Mouse (Mus musculus) neural tube, embryonic 13.5 days (tissue): ENCODE measurements around the gene Armc8. TPM values are rescaled to one million over a fixed set of nuclear protein-coding genes. Genes with fewer than 3 reads are reported as not detected.

Experiments used
- ATAC-seq: fragments of 200-750 bp; cut with Nextera tagmentation; 2 replicates; pipeline ENCODE4 v1.8.0; 2017; ENCODE audit warnings: low read depth, mild to moderate bottlenecking, moderate TSS enrichment, moderate library complexity
- H3K27ac ChIP-seq: fragments of 300-500 bp; sonication (generic); replicated peaks from 2 replicates; pipeline ENCODE4 v1.5.1; 2015; ENCODE audit warnings: moderate library complexity, mild to moderate bottlenecking, inconsistent platforms
- H3K27me3 ChIP-seq: fragments of 300-500 bp; sonication (generic); 2 replicates; pipeline ENCODE4 v1.6.1; 2015; ENCODE audit warnings: mild to moderate bottlenecking, inconsistent platforms
- H3K36me3 ChIP-seq: fragments of 300-500 bp; sonication (generic); 2 replicates; pipeline ENCODE4 v1.6.1; 2015; ENCODE audit warnings: mild to moderate bottlenecking, inconsistent platforms
- H3K4me1 ChIP-seq: fragments of 300-500 bp; sonication (generic); replicated peaks from 2 replicates; pipeline ENCODE4 v1.6.1; 2015; ENCODE audit warnings: inconsistent platforms
- H3K4me2 ChIP-seq: fragments of 300-500 bp; sonication (generic); 2 replicates; pipeline ENCODE4 v1.6.1; 2015; ENCODE audit warnings: inconsistent platforms, mild to moderate bottlenecking, moderate library complexity
- H3K4me3 ChIP-seq: fragments of 300-500 bp; sonication (generic); 2 replicates; pipeline ENCODE4 v1.5.1; 2015; ENCODE audit warnings: mild to moderate bottlenecking, inconsistent platforms
- H3K9ac ChIP-seq: fragments of 300-500 bp; sonication (generic); 2 replicates; pipeline ENCODE4 v1.6.1; 2015; ENCODE audit warnings: moderate library complexity, mild to moderate bottlenecking, inconsistent platforms
- H3K9me3 ChIP-seq: fragments of 300-500 bp; sonication (generic); 2 replicates; pipeline ENCODE4 v1.6.1; 2016; ENCODE audit warnings: inconsistent platforms
- WGBS: fragments of 180-500 bp; shearing (Covaris S2); methylation state at CpG from one replicate; pipeline ENCODE4 v1.1.7; 2015; 5-methylcytosine and 5-hydroxymethylcytosine counted together
- polyA plus RNA-seq: library from polyadenylated mRNA; unstranded; fragments of >200 nt; fragmentation: Nextera tagmentation; extraction: Ambion mirVana; gene quantifications from 2 replicates; pipeline ENCODE4 v1.2.1, GENCODE M21; 2015

Gene Armc8
- polyA plus RNA-seq, 1 experiment from 2014 or later: 60.1 TPM

GRCm38 (mm10) chr9:99559557-99559904, 9.2 kb downstream of the Armc8 start:
- Histone ChIP-seq H3K27ac (no peak overlapping the region), H3K9ac (no peak overlapping the region), H3K36me3 (no peaks in the 10 kb centered on the region), H3K4me1 (peaks cover 8% of the 10 kb centered on the region; the same call in 1 of the 2 replicates), H3K27me3 (no peaks in the 10 kb centered on the region), H3K4me3 (no peak overlapping the region), H3K9me3 (no peaks in the 10 kb centered on the region), H3K4me2 (no peak overlapping the region)
- no peak for ATAC-seq

GRCm38 (mm10) chr9:99558824-99559556, 9.7 kb downstream of the Armc8 start:
- no peak for ATAC-seq
- H3K4me2 ChIP-seq: no peak overlapping the region
- H3K9ac ChIP-seq: no peak overlapping the region
- no peaks in the 10 kb centered on the region for H3K27me3 ChIP-seq
- H3K4me1 ChIP-seq: peaks cover 7% of the 10 kb centered on the region; the same call in 1 of the 2 replicates
- WGBS: 93% methylated on average over 7 of the region's 7 CpGs
- no peaks in the 10 kb centered on the region for H3K36me3 ChIP-seq
- H3K4me3 ChIP-seq: no peak overlapping the region
- no peak overlapping the region for H3K27ac ChIP-seq
- H3K9me3 ChIP-seq: no peaks in the 10 kb centered on the region

GRCm38 (mm10) chr9:99557580-99558300, 11.0 kb downstream of the Armc8 start:
- ATAC-seq: no peak
- H3K9ac ChIP-seq: no peak overlapping the region
- H3K27ac ChIP-seq: no peak overlapping the region

GRCm38 (mm10) chr9:99555253-99555652, 13.4 kb downstream of the Armc8 start:
- Histone ChIP-seq H3K36me3 (no peaks in the 10 kb centered on the region; the same call in 1 of the 2 replicates), H3K4me2 (no peak overlapping the region), H3K27ac (no peak overlapping the region), H3K9ac (no peak overlapping the region), H3K4me1 (no peaks in the 10 kb centered on the region), H3K4me3 (no peak overlapping the region), H3K9me3 (no peaks in the 10 kb centered on the region), H3K27me3 (no peaks in the 10 kb centered on the region)
- 92% methylated on average over 3 of the region's 3 CpGs for WGBS
- ATAC-seq: no peak

More at GRCm38 (mm10) chr9:99557580-99558300, 11.0 kb downstream of the Armc8 start:
- Histone ChIP-seq H3K4me3 (no peak overlapping the region), H3K4me2 (no peak overlapping the region), H3K9me3 (no peaks in the 10 kb centered on the region), H3K4me1 (no peaks in the 10 kb centered on the region), H3K36me3 (no peaks in the 10 kb centered on the region), H3K27me3 (no peaks in the 10 kb centered on the region)
- 86% methylated on average over 8 of the region's 8 CpGs for WGBS

GRCm38 (mm10) chr9:99554052-99554451, 14.6 kb downstream of the Armc8 start:
- Histone ChIP-seq H3K27me3 (no peaks in the 10 kb centered on the region), H3K27ac (no peak overlapping the region), H3K4me1 (no peaks in the 10 kb centered on the region), H3K4me2 (no peak overlapping the region), H3K4me3 (no peak overlapping the region), H3K9ac (no peak overlapping the region), H3K9me3 (no peaks in the 10 kb centered on the region), H3K36me3 (no peaks in the 10 kb centered on the region; the same call in 1 of the 2 replicates)
- ATAC-seq: no peak

GRCm38 (mm10) chr9:99553049-99553448, 15.7 kb downstream of the Armc8 start:
- ATAC-seq: no peak
- H3K27ac ChIP-seq: no peak overlapping the region
- 89% methylated on average over 2 of the region's 2 CpGs for WGBS

GRCm38 (mm10) chr9:99552068-99552467, 16.6 kb downstream of the Armc8 start:
- Histone ChIP-seq H3K9ac (no peak overlapping the region), H3K4me3 (no peak overlapping the region), H3K4me1 (no peaks in the 10 kb centered on the region), H3K36me3 (no peaks in the 10 kb centered on the region; the same call in 1 of the 2 replicates), H3K27ac (no peak overlapping the region), H3K9me3 (no peaks in the 10 kb centered on the region), H3K27me3 (no peaks in the 10 kb centered on the region), H3K4me2 (no peak overlapping the region)
- no peak for ATAC-seq
- WGBS: 48% methylated on average over 2 of the region's 2 CpGs

More at GRCm38 (mm10) chr9:99553049-99553448, 15.7 kb downstream of the Armc8 start:
- Histone ChIP-seq H3K4me2 (no peak overlapping the region), H3K9me3 (no peaks in the 10 kb centered on the region), H3K27me3 (no peaks in the 10 kb centered on the region), H3K4me3 (no peak overlapping the region), H3K36me3 (no peaks in the 10 kb centered on the region; the same call in 1 of the 2 replicates), H3K4me1 (no peaks in the 10 kb centered on the region), H3K9ac (no peak overlapping the region)

- H3K36me3 ChIP-seq: no peaks in the 10 kb centered on the region; the same call in 1 of the 2 replicates
- WGBS: 93% methylated on average over 1 of the region's 1 CpGs
- no peak overlapping the region for H3K9ac ChIP-seq
- no peak for ATAC-seq
- H3K27me3 ChIP-seq: no peaks in the 10 kb centered on the region
- H3K4me3 ChIP-seq: no peak overlapping the region
- H3K4me1 ChIP-seq: no peaks in the 10 kb centered on the region
- no peak overlapping the region for H3K27ac ChIP-seq
- no peaks in the 10 kb centered on the region for H3K9me3 ChIP-seq
- no peak overlapping the region for H3K4me2 ChIP-seq
Measured at GRCm38 (mm10) chr9:99546259-99546658, 22.4 kb downstream of the Armc8 start.

GRCm38 (mm10) chr9:99531865-99532264, 36.8 kb downstream of the Armc8 start:
- WGBS: 93% methylated on average over 1 of the region's 1 CpGs
- H3K4me2 ChIP-seq: no peak overlapping the region
- H3K9me3 ChIP-seq: no peaks in the 10 kb centered on the region
- peaks cover 79% of the 10 kb centered on the region for H3K36me3 ChIP-seq
- no peaks in the 10 kb centered on the region for H3K4me1 ChIP-seq
- no peak overlapping the region for H3K9ac ChIP-seq
- H3K27me3 ChIP-seq: no peaks in the 10 kb centered on the region
- ATAC-seq: no peak
- no peak overlapping the region for H3K27ac ChIP-seq
- H3K4me3 ChIP-seq: no peak overlapping the region

- ATAC-seq: no peak
- H3K9ac ChIP-seq: no peak overlapping the region
- H3K4me1 ChIP-seq: no peaks in the 10 kb centered on the region
- H3K36me3 ChIP-seq: peaks cover 27% of the 10 kb centered on the region
- H3K4me2 ChIP-seq: no peak overlapping the region
- no peaks in the 10 kb centered on the region for H3K9me3 ChIP-seq
- H3K27ac ChIP-seq: no peak overlapping the region
- no peaks in the 10 kb centered on the region for H3K27me3 ChIP-seq
- WGBS: 88% methylated on average over 7 of the region's 7 CpGs
- H3K4me3 ChIP-seq: no peak overlapping the region
Measured at GRCm38 (mm10) chr9:99505875-99506274, 62.8 kb downstream of the Armc8 start.

GRCm38 (mm10) chr9:99499336-99499735, 69.4 kb downstream of the Armc8 start:
- WGBS: 93% methylated on average over 4 of the region's 4 CpGs
- peaks cover 50% of the 10 kb centered on the region for H3K36me3 ChIP-seq
- no peak overlapping the region for H3K9ac ChIP-seq
- no peak overlapping the region for H3K27ac ChIP-seq
- no peaks in the 10 kb centered on the region for H3K4me1 ChIP-seq
- H3K4me3 ChIP-seq: no peak overlapping the region
- no peak for ATAC-seq
- H3K4me2 ChIP-seq: no peak overlapping the region
- no peaks in the 10 kb centered on the region for H3K27me3 ChIP-seq
- H3K9me3 ChIP-seq: no peaks in the 10 kb centered on the region

- WGBS: 82% methylated on average over 10 of the region's 10 CpGs
- ATAC-seq: no peak
- Histone ChIP-seq H3K4me1 (no peaks in the 10 kb centered on the region), H3K27ac (no peak overlapping the region), H3K36me3 (peaks cover 65% of the 10 kb centered on the region), H3K4me3 (no peak overlapping the region), H3K27me3 (no peaks in the 10 kb centered on the region), H3K9me3 (no peaks in the 10 kb centered on the region), H3K9ac (no peak overlapping the region), H3K4me2 (no peak overlapping the region)
Measured at GRCm38 (mm10) chr9:99492634-99493200, 76.0 kb downstream of the Armc8 start.
